Mouse (Mus musculus) G1E (cell line): Measurements from ENCODE around the gene Olfr434.

Source experiments
- CTCF ChIP-seq: IDR thresholded peaks from 2 replicates; pipeline ENCODE4 v1.5.1; 2012; ENCODE audit warnings: low read depth, low read length, inconsistent platforms, mixed read lengths
- GATA1 ChIP-seq: IDR thresholded peaks from 2 replicates; pipeline ENCODE4 v1.6.1; 2012; ENCODE audit warnings: borderline replicate concordance, low read length, inconsistent platforms, mixed read lengths
- GATA2 ChIP-seq: IDR thresholded peaks from 2 replicates; pipeline ENCODE4 v1.6.1; 2012; ENCODE audit warnings: low read depth, low read length, inconsistent platforms, borderline replicate concordance
- POLR2AphosphoS5 ChIP-seq: IDR thresholded peaks from 2 replicates; pipeline ENCODE4 v1.6.1; 2012; ENCODE audit warnings: low read depth, low read length, inconsistent platforms; ENCODE audit not compliant: insufficient replicate concordance
- TAL1 ChIP-seq: conservative IDR thresholded peaks from 2 replicates; pipeline ENCODE4 v1.6.1; 2012; ENCODE audit warnings: low read depth, low read length, inconsistent platforms, mixed read lengths

DNA sequence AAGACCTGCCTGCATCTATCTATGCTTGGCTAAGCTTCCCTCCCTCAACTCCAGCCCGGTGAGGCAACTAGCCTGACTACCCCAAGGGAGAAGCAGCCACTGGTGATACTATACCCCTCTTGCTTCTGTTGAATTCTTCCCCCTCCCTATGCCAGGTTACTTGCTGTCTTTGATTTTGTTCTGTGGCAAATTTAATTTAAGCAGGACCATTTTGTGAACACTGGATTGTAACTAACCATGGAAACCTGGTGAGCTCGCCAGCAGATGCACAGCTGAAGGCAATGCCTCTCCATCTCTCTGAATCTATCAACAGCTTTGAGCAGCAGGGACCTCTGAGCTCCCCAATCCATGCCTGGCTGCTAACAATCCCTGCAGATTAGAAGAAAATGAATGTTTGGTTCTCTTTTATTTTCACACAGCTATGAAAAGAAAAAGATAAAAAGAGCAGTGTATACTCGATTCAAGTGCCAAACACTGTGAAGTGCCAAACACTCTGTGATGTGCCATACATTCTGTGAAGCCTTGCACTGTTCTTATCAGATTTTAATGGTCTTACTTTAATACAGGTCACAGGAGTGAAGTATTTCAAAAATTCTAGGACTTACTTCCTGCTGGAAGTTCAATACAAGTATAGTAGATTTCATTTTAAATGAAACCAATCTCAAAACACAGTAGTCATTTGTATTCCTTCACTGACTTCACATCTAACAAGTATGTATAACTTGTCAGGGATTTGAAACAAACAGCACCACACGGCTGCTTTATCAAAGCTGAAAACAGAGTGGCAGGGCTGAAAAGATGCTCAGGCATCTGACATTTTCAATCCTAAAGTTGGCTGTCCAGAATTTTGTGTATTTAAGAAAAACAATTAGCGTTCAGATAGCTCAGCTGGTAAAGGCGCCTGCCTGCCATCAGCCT is 34.0 kb upstream of the Olfr434 start:
- TF ChIP-seq TAL1: no peak
- no peak for TF ChIP-seq CTCF
- no peak for TF ChIP-seq GATA1
- TF ChIP-seq GATA2: no peak
- no peak for TF ChIP-seq POLR2AphosphoS5
